Mouse (Mus musculus): ENCODE measurements at regions not wholly inside any gene's neighbourhood (a gene's known extent, or its start where the extent isn't known, plus 50 kb on each side); places are given as distances from the start of the nearest gene placed in this dataset.

- H3K4me1 ChIP-seq (ENCODE audit: control insufficient read depth, insufficient read depth, low read length), result no peaks in the 10 kb centered on the region
- H3K27ac ChIP-seq (ENCODE audit: insufficient read depth, low read length), result no peak overlapping the region
- no peak for TF ChIP-seq CTCF (IDR thresholded peaks at IDR 0.05; ENCODE audit: extremely low read depth, insufficient read depth, low read length)
- no peak for TF ChIP-seq POLR2A (IDR thresholded peaks at IDR 0.05; ENCODE audit: extremely low read depth, insufficient read depth, low read length)
- no peak overlapping the region for H3K4me3 ChIP-seq (ENCODE audit: insufficient read depth, low read length)
Measured at GRCm38 (mm10) chr16:72152920-72153319, 155.2 kb upstream of the Robo1 start.

GRCm38 (mm10) chr16:72157913-72158312 lies 150.2 kb upstream of the Robo1 start:
- TF ChIP-seq CTCF (IDR thresholded peaks at IDR 0.05; ENCODE audit: extremely low read depth, insufficient read depth, low read length) (no peak), POLR2A (IDR thresholded peaks at IDR 0.05; ENCODE audit: extremely low read depth, insufficient read depth, low read length) (no peak)
- Histone ChIP-seq H3K4me3 (ENCODE audit: insufficient read depth, low read length) (no peak overlapping the region), H3K27ac (ENCODE audit: insufficient read depth, low read length) (no peak overlapping the region), H3K4me1 (ENCODE audit: control insufficient read depth, insufficient read depth, low read length) (no peaks in the 10 kb centered on the region)

- Histone ChIP-seq H3K27ac (ENCODE audit: insufficient read depth, low read length) (no peak overlapping the region), H3K4me3 (ENCODE audit: insufficient read depth, low read length) (no peak overlapping the region), H3K4me1 (ENCODE audit: control insufficient read depth, insufficient read depth, low read length) (no peaks in the 10 kb centered on the region)
- TF ChIP-seq POLR2A (IDR thresholded peaks at IDR 0.05; ENCODE audit: extremely low read depth, insufficient read depth, low read length) (no peak), CTCF (IDR thresholded peaks at IDR 0.05; ENCODE audit: extremely low read depth, insufficient read depth, low read length) (no peak)
Measured at GRCm38 (mm10) chr16:72159411-72159810, 148.7 kb upstream of the Robo1 start.

- Histone ChIP-seq H3K4me1 (ENCODE audit: control insufficient read depth, insufficient read depth, low read length) (no peaks in the 10 kb centered on the region), H3K4me3 (ENCODE audit: insufficient read depth, low read length) (no peak overlapping the region), H3K27ac (ENCODE audit: insufficient read depth, low read length) (no peak overlapping the region)
- TF ChIP-seq POLR2A (IDR thresholded peaks at IDR 0.05; ENCODE audit: extremely low read depth, insufficient read depth, low read length) (no peak), CTCF (IDR thresholded peaks at IDR 0.05; ENCODE audit: extremely low read depth, insufficient read depth, low read length) (no peak)
Measured at GRCm38 (mm10) chr16:72175727-72176126, 132.4 kb upstream of the Robo1 start.

GRCm38 (mm10) chr16:72194320-72194719 lies 113.8 kb upstream of the Robo1 start:
- no peak overlapping the region for H3K27ac ChIP-seq (ENCODE audit: insufficient read depth, low read length)
- H3K4me1 ChIP-seq (ENCODE audit: control insufficient read depth, insufficient read depth, low read length), result no peaks in the 10 kb centered on the region
- no peak overlapping the region for H3K4me3 ChIP-seq (ENCODE audit: insufficient read depth, low read length)
- no peak for TF ChIP-seq POLR2A (IDR thresholded peaks at IDR 0.05; ENCODE audit: extremely low read depth, insufficient read depth, low read length)
- no peak for TF ChIP-seq CTCF (IDR thresholded peaks at IDR 0.05; ENCODE audit: extremely low read depth, insufficient read depth, low read length)

GRCm38 (mm10) chr16:72215360-72216013 lies 92.6 kb upstream of the Robo1 start:
- Histone ChIP-seq H3K27ac (ENCODE audit: insufficient read depth, low read length) (no peak overlapping the region), H3K4me1 (ENCODE audit: control insufficient read depth, insufficient read depth, low read length) (no peaks in the 10 kb centered on the region), H3K4me3 (ENCODE audit: insufficient read depth, low read length) (peak overlapping the region; percentile 33)
- TF ChIP-seq CTCF (IDR thresholded peaks at IDR 0.05; ENCODE audit: extremely low read depth, insufficient read depth, low read length) (peak; percentile 11; the same call in 1 of the 2 replicates), POLR2A (IDR thresholded peaks at IDR 0.05; ENCODE audit: extremely low read depth, insufficient read depth, low read length) (no peak)

- no peak overlapping the region for H3K27ac ChIP-seq (ENCODE audit: insufficient read depth, low read length)
- no peaks in the 10 kb centered on the region for H3K4me1 ChIP-seq (ENCODE audit: control insufficient read depth, insufficient read depth, low read length)
- no peak overlapping the region for H3K4me3 ChIP-seq (ENCODE audit: insufficient read depth, low read length)
- TF ChIP-seq POLR2A (IDR thresholded peaks at IDR 0.05; ENCODE audit: extremely low read depth, insufficient read depth, low read length) (no peak), CTCF (IDR thresholded peaks at IDR 0.05; ENCODE audit: extremely low read depth, insufficient read depth, low read length) (no peak)
Measured at GRCm38 (mm10) chr16:72218021-72218420, 90.1 kb upstream of the Robo1 start.

- Histone ChIP-seq H3K4me1 (ENCODE audit: control insufficient read depth, insufficient read depth, low read length) (no peaks in the 10 kb centered on the region), H3K4me3 (ENCODE audit: insufficient read depth, low read length) (no peak overlapping the region), H3K27ac (ENCODE audit: insufficient read depth, low read length) (no peak overlapping the region)
- no peak for TF ChIP-seq POLR2A (IDR thresholded peaks at IDR 0.05; ENCODE audit: extremely low read depth, insufficient read depth, low read length)
- TF ChIP-seq CTCF (IDR thresholded peaks at IDR 0.05; ENCODE audit: extremely low read depth, insufficient read depth, low read length), result no peak
Measured at GRCm38 (mm10) chr16:72221912-72222502, 86.1 kb upstream of the Robo1 start.

- no peak overlapping the region for H3K4me3 ChIP-seq (ENCODE audit: insufficient read depth, low read length)
- H3K27ac ChIP-seq (ENCODE audit: insufficient read depth, low read length), result no peak overlapping the region
- TF ChIP-seq POLR2A (IDR thresholded peaks at IDR 0.05; ENCODE audit: extremely low read depth, insufficient read depth, low read length) (no peak), CTCF (IDR thresholded peaks at IDR 0.05; ENCODE audit: extremely low read depth, insufficient read depth, low read length) (no peak)
- no peaks in the 10 kb centered on the region for H3K4me1 ChIP-seq (ENCODE audit: control insufficient read depth, insufficient read depth, low read length)
Measured at GRCm38 (mm10) chr16:72223860-72224259, 84.2 kb upstream of the Robo1 start.

Data from cortical plate, adult 2 months (tissue).